Mouse (Mus musculus) urinary bladder, postnatal 4 days (tissue): ENCODE results near the gene Uty.

Source experiments
- DNase-seq, 2 experiments: peaks; one replicate each; pipeline ENCODE4 v3.0.0; 2021 to 2022; ENCODE audit warnings: low spot score in 2 of 2

Uty gene

DNA sequence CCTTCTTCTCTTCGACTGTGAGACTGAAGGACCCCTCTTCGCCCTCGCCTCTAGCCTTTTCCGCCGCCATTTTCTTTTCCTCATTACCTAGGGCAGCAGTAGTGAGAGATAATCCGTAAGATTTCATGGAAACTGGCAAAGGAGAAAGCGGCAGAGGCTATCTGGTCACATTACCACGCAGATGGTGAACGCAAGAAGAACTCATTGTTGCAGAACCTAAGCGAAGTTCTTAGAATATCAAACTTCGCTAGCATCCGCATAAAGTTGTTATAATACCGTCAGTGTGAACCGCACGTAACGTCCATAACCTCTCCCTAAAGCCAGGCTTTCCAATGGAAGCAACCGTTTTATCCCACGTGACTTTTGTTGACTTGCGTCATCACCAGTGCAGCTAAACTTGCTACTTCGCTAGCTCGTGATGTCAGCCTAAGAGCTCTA is at the start of gene Uty:
Uty (minus strand) TSS at position 334 of the 438 bp plus-strand sequence.
- DNase-seq: peak in 1 of 2 experiments; percentile 37

DNA sequence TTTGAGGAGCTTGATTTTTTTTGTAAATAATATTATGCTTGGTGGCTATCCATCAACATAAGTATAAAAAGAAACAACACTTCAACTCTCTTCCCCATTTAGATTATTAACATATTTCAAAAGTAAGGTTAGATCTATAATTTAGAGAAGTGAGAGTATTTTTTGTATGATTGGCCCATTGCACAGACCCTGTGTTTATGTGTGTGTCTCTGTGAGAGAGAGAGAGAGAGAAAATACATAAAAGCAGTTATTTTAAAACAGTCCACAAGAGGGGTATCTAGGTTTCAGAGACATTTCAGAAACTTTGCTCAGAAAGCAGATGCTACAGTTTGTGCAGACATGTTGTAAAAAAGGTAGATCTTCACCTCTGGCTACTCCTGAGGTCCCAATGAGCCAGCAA is 48.1 kb upstream of the Uty start:
- DNase-seq: no peak

DNA sequence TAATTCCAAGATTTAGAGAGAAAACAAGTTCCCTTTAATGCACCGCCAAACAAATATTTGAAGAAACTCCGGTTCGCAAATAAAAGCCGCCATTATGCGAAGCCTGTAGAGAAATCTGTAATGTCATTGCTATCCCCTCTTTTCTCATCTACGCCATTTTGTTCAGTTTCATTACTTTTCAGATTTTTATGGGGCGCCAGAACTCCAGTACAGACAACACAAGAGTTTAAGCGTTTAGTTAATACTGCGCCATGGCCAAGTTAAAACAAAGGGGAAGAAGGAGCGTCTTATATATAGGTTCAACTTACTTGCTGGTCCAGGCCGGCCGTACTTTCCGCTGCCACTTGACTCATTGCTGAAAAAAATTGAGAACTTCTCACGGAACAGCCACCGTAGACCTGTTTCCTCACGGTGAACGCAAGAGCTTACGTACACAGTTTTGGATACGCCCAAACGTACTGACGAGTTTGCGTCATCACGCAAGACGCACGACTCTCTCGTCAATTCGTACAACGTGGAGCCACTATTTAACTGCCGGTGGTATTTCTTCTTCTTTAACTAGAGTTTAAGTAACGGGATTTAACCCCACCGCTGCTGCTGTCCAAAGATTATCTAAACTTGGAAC is 40.7 kb upstream of the Uty start, which contains the start of gene Ddx3y:
Ddx3y (minus strand) TSS at position 459 of the 625 bp plus-strand sequence.
- peak in 1 of 2 experiments; percentile 60 for DNase-seq

DNA sequence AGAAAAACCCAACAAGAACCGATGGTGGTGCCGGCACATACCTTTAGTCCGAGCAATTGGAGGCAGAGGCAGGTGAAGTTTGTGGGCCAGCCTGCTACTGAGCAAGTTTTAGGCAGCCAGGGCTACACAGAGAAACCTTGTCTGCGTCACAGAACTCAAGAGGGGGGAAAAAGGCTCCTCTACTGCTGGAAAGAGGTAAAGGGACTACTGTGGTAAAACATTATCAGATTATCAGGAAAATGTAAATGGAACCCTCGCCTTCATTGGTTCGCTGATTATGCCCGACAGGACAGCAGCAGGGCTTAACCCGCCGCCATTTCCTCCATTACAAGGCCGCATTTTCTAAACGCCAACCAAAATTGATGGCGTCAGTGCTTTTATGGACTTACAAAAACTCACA is 40.2 kb upstream of the Uty start:
- no peak for DNase-seq

DNA sequence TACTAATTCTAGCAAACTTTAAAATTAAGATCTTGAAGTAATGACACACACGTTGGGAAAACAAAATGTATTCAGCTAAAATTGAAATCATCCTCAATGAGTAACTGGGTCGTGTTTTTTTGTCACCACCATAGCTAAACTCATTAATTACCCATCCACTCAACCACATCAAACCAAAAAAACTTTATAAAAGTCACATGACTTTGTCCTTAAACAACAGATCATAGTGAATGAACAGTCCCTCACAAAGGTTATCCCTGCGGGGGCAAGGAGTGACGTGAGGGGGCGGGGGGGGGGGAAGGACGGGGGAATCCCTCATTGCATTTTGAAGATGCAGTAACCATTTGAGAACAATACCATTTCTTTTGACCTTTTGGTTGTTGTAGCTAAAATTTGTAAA is 558 bp upstream of the Uty start:
- DNase-seq: no peak

DNA sequence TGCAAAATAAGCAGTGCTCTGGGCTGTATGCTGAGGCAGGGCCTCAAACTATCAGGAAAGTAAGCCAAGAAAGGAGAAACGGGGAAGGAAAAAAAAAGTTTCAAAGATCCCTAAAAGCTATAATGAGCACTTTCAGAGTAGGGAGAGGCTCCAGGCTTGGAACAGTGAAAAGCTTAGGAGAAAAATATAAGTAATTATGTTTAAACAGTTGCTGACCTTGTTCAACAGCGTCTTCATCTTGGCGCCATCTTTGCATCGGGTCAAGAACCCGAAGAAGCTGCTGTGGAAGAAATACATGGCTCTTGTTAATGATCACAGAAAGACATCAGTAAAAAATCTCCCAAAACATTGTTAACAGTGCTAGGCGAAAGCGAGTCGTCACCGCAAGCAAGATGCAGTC is 619 bp downstream of the Uty start:
- no peak for DNase-seq

DNA sequence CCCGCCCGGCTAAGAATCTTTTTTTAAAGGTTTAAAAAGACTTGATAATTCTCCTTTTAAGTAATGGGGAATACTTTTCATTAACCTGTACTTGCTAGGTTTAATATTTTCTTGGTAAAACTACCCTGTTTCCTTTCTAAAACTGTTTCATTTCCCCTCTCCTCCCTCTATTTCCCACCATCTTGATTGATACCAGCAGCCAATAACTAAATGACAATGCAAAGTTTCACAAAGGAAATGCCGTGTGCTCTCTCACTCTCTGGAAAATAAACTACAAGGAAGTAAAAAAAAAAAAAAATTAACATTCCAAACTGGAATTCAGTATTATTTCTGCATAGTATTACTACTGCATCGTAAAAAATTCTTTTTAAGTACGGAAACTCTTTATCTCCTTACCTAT is 1.1 kb downstream of the Uty start:
- no peak for DNase-seq

DNA sequence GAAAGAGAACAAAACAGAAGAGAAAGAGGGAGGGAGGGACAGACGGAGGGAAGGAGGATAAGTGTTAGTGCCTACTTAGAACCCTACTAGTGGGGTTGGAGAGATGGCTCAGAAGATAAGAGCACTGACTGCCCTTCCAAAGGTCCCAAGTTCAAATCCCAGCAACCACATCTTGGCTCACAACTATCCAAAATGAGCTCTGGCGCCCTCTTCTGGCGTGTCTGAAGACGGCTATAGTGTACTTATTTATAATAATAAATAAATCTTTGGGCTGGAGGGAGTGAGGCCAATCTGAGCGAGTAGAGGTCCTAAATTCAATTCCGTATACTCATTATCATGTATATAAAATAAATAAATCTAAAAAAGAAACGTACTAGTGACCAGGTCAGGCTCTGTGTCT is 25.6 kb downstream of the Uty start:
- no peak for DNase-seq

DNA sequence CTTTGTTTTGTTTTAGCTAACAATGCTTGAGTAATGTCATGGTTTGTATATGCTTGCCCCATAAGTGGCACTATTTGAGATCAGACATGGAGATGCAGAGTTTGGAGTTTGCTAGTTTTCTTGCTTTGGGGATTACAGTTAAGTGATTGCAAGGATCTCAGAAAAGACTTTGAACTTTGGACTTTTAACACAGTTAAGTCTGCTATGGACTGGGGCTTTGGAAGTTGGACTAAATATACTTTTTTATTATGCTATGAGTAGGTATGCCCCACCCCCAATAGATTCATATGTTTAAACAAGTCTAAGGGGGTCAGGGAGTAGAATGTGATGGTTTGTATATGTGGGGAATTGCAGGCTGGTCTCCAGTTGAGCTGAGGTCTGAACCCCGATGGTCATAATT is 67.1 kb downstream of the Uty start:
- no peak for DNase-seq

DNA sequence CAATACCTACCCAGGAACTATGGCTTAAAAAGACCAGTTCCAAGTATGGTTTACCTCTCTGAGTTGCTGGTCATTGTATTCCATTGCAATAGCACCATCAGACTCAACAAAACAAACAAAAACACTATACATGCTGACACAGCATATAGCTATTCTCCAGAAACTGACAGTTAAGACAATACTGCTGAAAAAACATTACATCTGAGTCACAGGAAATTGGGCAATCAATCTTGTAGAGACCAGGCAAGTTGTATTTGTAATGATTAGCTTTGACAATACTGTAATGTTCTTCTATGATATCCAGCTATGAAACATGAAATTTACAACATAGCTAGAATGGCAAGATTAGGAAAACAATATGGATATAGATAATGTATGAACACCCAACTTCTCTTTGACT is 82.5 kb downstream of the Uty start:
- no peak for DNase-seq

DNA sequence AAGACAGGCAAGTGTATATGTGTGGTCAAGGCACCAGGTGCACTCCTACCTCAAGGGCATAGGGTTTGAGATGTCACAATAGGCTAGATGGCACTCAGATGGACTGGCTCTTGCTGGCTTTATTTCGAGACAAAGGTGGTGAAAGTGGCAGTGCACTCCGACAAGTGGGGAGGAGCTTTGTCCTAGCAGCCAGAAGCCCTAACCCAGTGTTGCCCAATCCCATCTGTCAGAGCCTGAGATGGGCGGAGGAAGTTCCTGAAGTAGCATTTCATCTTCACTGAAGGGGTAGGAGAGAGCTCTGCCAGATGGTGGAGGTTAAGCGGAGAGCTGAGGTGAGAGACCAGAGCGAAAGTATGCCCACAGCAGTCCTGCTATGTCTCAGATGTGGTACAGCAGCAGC is 129.4 kb downstream of the Uty start:
- DNase-seq: no peak

DNA sequence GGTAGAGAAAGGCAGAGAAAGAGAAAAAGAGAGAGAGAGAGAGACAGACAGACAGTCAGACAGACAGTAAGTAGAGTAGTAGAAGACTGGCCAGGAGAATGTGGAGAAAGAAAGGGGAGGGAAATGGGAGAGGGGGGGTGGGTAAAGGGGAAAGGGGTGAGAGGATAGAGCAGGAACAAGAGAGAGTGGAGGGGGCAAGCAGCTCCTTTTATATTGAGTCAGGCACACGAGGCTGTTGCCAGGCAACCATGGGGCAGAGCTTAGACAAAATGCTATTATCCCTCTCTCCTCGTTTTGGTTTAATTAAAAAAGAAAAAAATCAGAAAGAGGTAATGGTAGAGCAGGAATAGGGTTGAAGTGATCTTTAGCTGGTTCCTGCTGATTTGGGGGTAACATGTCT is 131.5 kb downstream of the Uty start:
- DNase-seq: no peak
